Mouse (Mus musculus): ENCODE results near the gene Sbf2.

GRCm38 (mm10) chr7:110615151-110615631, 469 bp upstream of the Sbf2 start:
- TF ChIP-seq CTCF (IDR thresholded peaks at IDR 0.05; ENCODE audit: control insufficient read depth, insufficient read depth, insufficient replicate concordance, low read depth, low read length): no peak
- TF ChIP-seq POLR2A (IDR thresholded peaks at IDR 0.05; ENCODE audit: control insufficient read depth, low read depth, low read length): no peak
